11 mouse cellular contexts compared by ENCODE assay signal in the genomic region with DNA sequence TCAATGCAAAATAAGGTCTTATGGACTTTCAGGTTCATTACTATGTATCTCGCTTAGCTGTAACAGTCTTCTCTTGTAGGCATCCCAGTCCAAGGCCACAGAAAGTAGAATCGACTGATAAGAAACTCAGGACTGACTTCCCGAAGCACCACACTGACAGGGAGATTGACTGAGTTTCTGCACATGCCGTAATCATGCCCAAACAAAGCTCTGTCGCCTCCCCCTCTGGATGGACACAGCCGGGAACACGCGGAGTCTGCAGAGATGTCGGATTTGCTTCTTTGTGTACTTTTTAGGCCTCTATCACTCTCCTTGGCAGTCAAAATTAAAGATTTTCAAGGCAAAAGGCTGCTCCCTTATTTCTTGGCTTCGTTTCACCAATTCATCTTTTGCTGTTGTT. TPM values are rescaled to one million over a fixed set of nuclear protein-coding genes. Genes with fewer than 3 reads are reported as not detected.
A peak's percentile ranks its signal among the peaks of the same experiment; 100 is the strongest.
DNase-seq lines count a peak whose midpoint lies in the region; ATAC-seq and TF ChIP-seq lines count a peak whose summit lies in the region.
"Had no signal": no experiment of that assay in that cellular context is flagged by ENCODE, and none has a peak within 500 bp of the region (broad histone marks: within the 10 kb centered on the region; RNA-seq: fewer than 3 reads in every experiment).

No protein-coding gene starts in this region.

- intact Hi-C loops in heart, adult 2 months (cut with DNase I) = no loop called here
- intact Hi-C loops in heart, postnatal 25 days (cut with DNase I) = no loop called here

- no peak overlapping the region for H3K4me2 ChIP-seq in midbrain, embryonic 14.5 days (ENCODE audit: low read length)
- H3K4me2 ChIP-seq in midbrain, embryonic 13.5 days (replicated peaks) = no peak overlapping the region
- no peak overlapping the region for H3K4me2 ChIP-seq in hindbrain, embryonic 12.5 days (replicated peaks)
- peak overlapping the region; percentile 3; the same call in 1 of the 2 replicates for H3K4me2 ChIP-seq in stomach, embryonic 16.5 days (ENCODE audit: low read depth, low read length)

- TF ChIP-seq POLR2A in heart, adult 2 months (IDR thresholded peaks at IDR 0.05; ENCODE audit: insufficient read depth, low read depth, low read length) = no peak

- DNase-seq in heart, adult 2 months = no peak
- DNase-seq in heart, postnatal 25 days (ENCODE audit: low spot score) = no peak
- DNase-seq in midbrain, embryonic 14.5 days = no peak
- DNase-seq in c-Kit-positive CD71-positive TER-119-positive erythroid progenitor cells, embryonic 14.5 days (ENCODE audit: low spot score) = no peak
- no peak for DNase-seq in spleen, adult 12 weeks (ENCODE audit: low spot score)
- DNase-seq: cerebellum, postnatal 25 days; lung, adult 18-20 months had no signal

- no peaks in the 10 kb centered on the region for H3K27me3 ChIP-seq in heart, adult 2 months (ENCODE audit: control insufficient read depth, insufficient read depth, low read length)
- H3K27me3 ChIP-seq in midbrain, embryonic 14.5 days (ENCODE audit: control insufficient read depth, insufficient read depth, low read length) = no peaks in the 10 kb centered on the region
- no peaks in the 10 kb centered on the region for H3K27me3 ChIP-seq in midbrain, embryonic 13.5 days
- H3K27me3 ChIP-seq in hindbrain, embryonic 12.5 days = no peaks in the 10 kb centered on the region
- H3K27me3 ChIP-seq in stomach, embryonic 16.5 days (ENCODE audit: control insufficient read depth, insufficient read depth, low read length) = no peaks in the 10 kb centered on the region

- no peak overlapping the region for H3K27ac ChIP-seq in heart, adult 2 months
- peak overlapping the region; percentile 45; the same call in 1 of the 2 replicates for H3K27ac ChIP-seq in midbrain, embryonic 14.5 days (replicated peaks; ENCODE audit: low read depth, low read length)
- H3K27ac ChIP-seq in midbrain, embryonic 13.5 days = no peak overlapping the region
- H3K27ac ChIP-seq in hindbrain, embryonic 12.5 days = peak overlapping the region; percentile 76
- peak overlapping the region; percentile 74 for H3K27ac ChIP-seq in stomach, embryonic 16.5 days (ENCODE audit: low read length)
- H3K27ac ChIP-seq: kidney, postnatal 0 days had no signal

- H3K4me1 ChIP-seq in heart, adult 2 months (ENCODE audit: control insufficient read depth, insufficient read depth, low read length) = no peaks in the 10 kb centered on the region
- peaks cover 13% of the 10 kb centered on the region; the same call in 1 of the 2 replicates for H3K4me1 ChIP-seq in midbrain, embryonic 14.5 days (ENCODE audit: control insufficient read depth, insufficient read depth, low read length)
- H3K4me1 ChIP-seq in midbrain, embryonic 13.5 days (replicated peaks) = peaks cover 22% of the 10 kb centered on the region
- H3K4me1 ChIP-seq in hindbrain, embryonic 12.5 days = no peaks in the 10 kb centered on the region
- H3K4me1 ChIP-seq in stomach, embryonic 16.5 days (ENCODE audit: control insufficient read depth, insufficient read depth, low read length) = no peaks in the 10 kb centered on the region

- no peaks in the 10 kb centered on the region for H3K79me2 ChIP-seq in heart, adult 2 months (replicated peaks; ENCODE audit: control insufficient read depth, insufficient read depth, low read length)

- peak overlapping the region; percentile 18; the same call in 1 of the 2 replicates for H3K4me3 ChIP-seq in heart, adult 2 months
- no peak overlapping the region for H3K4me3 ChIP-seq in midbrain, embryonic 14.5 days (replicated peaks; ENCODE audit: low read depth, low read length)
- H3K4me3 ChIP-seq in midbrain, embryonic 13.5 days (replicated peaks) = no peak overlapping the region
- no peak overlapping the region for H3K4me3 ChIP-seq in hindbrain, embryonic 12.5 days
- H3K4me3 ChIP-seq in stomach, embryonic 16.5 days (replicated peaks; ENCODE audit: low read length) = no peak overlapping the region

- ATAC-seq in midbrain, embryonic 14.5 days (ENCODE audit: low FRiP score, low TSS enrichment) = no peak
- ATAC-seq in midbrain, embryonic 13.5 days = no peak
- ATAC-seq in hindbrain, embryonic 12.5 days (ENCODE audit: low FRiP score) = 0 out of 2 replicates have a peak, but pooled peaks have one; percentile 54
- ATAC-seq in stomach, embryonic 16.5 days (ENCODE audit: insufficient read depth, low FRiP score) = no peak

- no peaks in the 10 kb centered on the region for H3K9me3 ChIP-seq in midbrain, embryonic 14.5 days (ENCODE audit: control insufficient read depth, low read length)
- H3K9me3 ChIP-seq in midbrain, embryonic 13.5 days = peaks cover 3% of the 10 kb centered on the region
- 0 out of 2 replicates have a peak, but pooled peaks cover 6% of the 10 kb centered on the region for H3K9me3 ChIP-seq in hindbrain, embryonic 12.5 days (replicated peaks)
- no peaks in the 10 kb centered on the region for H3K9me3 ChIP-seq in stomach, embryonic 16.5 days (replicated peaks; ENCODE audit: control insufficient read depth, low read length)

- WGBS in heart, adult 2 months = 53% methylated on average over 10 of the region's 10 CpGs
- WGBS in midbrain, embryonic 14.5 days = 90% methylated on average over 10 of the region's 10 CpGs
- WGBS in midbrain, embryonic 13.5 days = 89% methylated on average over 10 of the region's 10 CpGs
- WGBS in hindbrain, embryonic 12.5 days = 68% methylated on average over 10 of the region's 10 CpGs
- 49% methylated on average over 10 of the region's 10 CpGs for WGBS in stomach, embryonic 16.5 days

- no peak overlapping the region for H3K9ac ChIP-seq in heart, adult 2 months (ENCODE audit: low read depth, low read length)
- no peak overlapping the region for H3K9ac ChIP-seq in midbrain, embryonic 14.5 days (replicated peaks; ENCODE audit: low read length)
- no peak overlapping the region for H3K9ac ChIP-seq in midbrain, embryonic 13.5 days (replicated peaks)
- no peak overlapping the region for H3K9ac ChIP-seq in hindbrain, embryonic 12.5 days
- H3K9ac ChIP-seq in stomach, embryonic 16.5 days (ENCODE audit: low read length) = no peak overlapping the region

- TF ChIP-seq CTCF in heart, adult 2 months (IDR thresholded peaks at IDR 0.05) = no peak

- no peaks in the 10 kb centered on the region for H3K36me3 ChIP-seq in heart, adult 2 months (ENCODE audit: control insufficient read depth, insufficient read depth, low read length)
- 0 out of 2 replicates have a peak, but pooled peaks cover 3% of the 10 kb centered on the region for H3K36me3 ChIP-seq in midbrain, embryonic 14.5 days (ENCODE audit: control insufficient read depth, insufficient read depth, low read length)
- peaks cover 15% of the 10 kb centered on the region for H3K36me3 ChIP-seq in midbrain, embryonic 13.5 days
- H3K36me3 ChIP-seq in hindbrain, embryonic 12.5 days = peaks cover 6% of the 10 kb centered on the region; the same call in 1 of the 2 replicates
- H3K36me3 ChIP-seq in stomach, embryonic 16.5 days (ENCODE audit: control insufficient read depth, insufficient read depth, low read length) = no peaks in the 10 kb centered on the region

- TF ChIP-seq EP300 in heart, adult 2 months (IDR thresholded peaks at IDR 0.05; ENCODE audit: insufficient read depth, low read depth, low read length) = no peak

RNA-seq across cellular contexts. Expression of gene Kif21a, which starts 20.8 kb away (rescaled TPM):
- total RNA-seq in heart, adult 2 months (2021) = 10 to 100 TPM; 18.1 to 18.9 TPM
- polyA plus RNA-seq in heart, adult 2 months (2012; rRNA removed) = 3.7 and 13.3 TPM in 2 replicates
- total RNA-seq in heart, postnatal 25 days (2021) = 10 to 100 TPM; 14.1 to 15.8 TPM
- polyA plus RNA-seq in midbrain, embryonic 14.5 days (2014; fragmentation: Nextera tagmentation; extraction: Ambion mirVana) = 63.4 and 72.2 TPM in 2 replicates
- 63.1 and 64.4 TPM in 2 replicates for polyA plus RNA-seq in midbrain, embryonic 13.5 days (2015; fragmentation: Nextera tagmentation; extraction: Ambion mirVana)
- 38.6 and 39.7 TPM in 2 replicates for polyA plus RNA-seq in hindbrain, embryonic 12.5 days (2016; fragmentation: Nextera tagmentation; extraction: Ambion mirVana)
- 20.8 and 24.8 TPM in 2 replicates for polyA plus RNA-seq in stomach, embryonic 16.5 days (2015; fragmentation: Nextera tagmentation; extraction: Ambion mirVana)

Comparison
In these comparisons a context has a peak if more than half of its experiments do, and no peak if none do; other contexts are left out.
1. H3K27ac ChIP-seq: peak in midbrain, embryonic 14.5 days (single experiment), hindbrain, embryonic 12.5 days (single experiment) and stomach, embryonic 16.5 days (single experiment); none in heart, adult 2 months (single experiment) and midbrain, embryonic 13.5 days (single experiment).